Mouse (Mus musculus): ENCODE results near the gene Gtdc1.
A peak's percentile ranks its signal among the peaks of the same experiment; 100 is the strongest.

The Gtdc1 gene

DNA sequence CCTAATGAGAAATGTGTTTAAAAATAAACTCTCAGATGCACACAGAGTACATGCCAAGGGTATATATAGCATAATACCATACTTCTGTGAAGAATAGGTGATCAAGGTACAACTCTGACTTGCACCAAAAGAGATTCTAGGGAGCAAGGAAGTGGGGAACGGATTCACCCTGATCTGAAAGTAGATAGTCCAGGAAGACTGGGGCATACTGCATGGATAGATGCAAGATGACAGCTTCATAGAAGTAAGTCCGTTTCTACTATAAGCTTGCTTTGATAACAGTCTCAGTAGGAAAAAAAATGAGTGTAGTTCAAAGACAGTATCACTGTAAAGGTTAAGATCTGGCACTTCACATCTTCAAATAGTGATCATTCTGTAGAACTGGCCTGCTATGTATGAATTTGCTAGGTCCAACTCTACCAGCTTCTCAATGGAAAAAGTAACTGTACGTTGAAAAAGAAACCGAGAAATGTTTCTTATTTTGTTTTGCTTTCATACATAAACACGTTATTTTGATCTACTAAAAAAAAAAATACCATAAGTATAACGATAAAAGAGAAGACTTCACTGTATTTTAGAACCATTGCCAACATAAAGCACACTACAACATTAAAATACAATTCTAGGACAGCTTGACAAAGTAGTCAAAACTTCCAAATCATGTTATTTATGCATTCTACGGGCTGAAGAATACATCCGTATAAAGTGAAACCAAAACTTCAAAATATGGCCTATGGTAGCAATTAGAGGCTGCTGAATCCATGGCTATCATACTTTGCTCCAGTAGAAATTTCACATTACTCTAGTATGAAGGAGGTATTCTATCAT, 4.2 kb downstream of the Gtdc1 start:
- DNase-seq: no peak

GRCm38 (mm10) chr2:44922500-44922899, 5.0 kb downstream of the Gtdc1 start:
- DNase-seq: no peak

DNA sequence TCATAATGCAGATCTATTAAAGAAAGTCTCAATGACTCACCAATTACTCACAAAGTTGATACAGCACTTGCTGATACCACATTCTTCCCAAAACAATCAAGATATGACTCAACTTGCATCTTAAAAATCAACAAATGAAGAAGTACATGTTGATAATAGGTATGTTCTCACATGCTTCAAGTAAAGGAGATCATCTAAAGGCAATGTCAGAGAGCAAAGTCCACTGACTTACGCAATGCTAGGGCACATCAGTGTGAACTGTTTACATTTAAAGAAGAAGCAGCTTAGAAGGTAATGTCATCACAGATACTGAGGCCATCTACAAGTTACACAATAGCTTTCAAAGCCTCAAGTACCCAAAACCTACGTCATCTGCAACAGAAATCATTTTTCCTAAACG, 7.0 kb downstream of the Gtdc1 start:
- no peak for DNase-seq

DNA sequence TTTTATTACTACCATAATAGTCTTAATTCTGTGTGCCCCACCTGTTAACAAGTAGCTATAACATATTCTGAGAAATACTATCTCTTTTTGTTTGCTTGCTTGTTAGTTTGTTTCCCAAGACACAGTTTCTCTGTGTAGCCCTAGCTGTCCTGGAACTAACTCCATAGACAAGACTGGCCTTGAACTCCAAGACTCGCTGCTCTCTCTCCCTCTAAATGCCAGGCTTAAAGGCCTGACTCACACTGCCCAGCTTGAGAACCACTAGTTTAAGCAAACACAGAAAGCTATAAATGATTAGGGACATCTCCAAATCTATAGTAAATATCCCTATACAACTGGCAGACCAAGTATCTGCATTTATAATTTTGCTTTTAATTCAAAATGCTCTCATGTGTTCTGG, 8.1 kb downstream of the Gtdc1 start:
- DNase-seq: no peak

DNA sequence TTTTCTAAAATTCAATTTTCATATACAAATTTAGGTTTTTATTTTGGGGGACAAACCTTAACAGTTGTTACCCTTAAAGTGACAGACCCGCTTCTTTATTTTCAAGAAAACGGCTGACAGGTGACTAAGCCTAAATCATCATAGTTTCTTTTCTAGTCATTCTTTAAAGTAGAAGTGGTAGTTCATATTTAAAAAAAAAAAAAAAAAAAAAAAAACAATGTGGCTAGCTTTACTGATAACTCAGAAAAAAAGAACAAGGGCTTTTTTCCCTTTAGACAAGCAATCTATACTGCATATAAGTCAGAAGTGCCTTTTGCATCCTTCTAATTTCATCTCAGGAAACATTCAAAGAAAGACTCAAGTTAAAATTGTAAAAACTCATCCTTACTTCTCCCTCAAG, 8.7 kb downstream of the Gtdc1 start:
- no peak for DNase-seq

GRCm38 (mm10) chr2:44916286-44916685, 11.2 kb downstream of the Gtdc1 start:
- no peak for DNase-seq

GRCm38 (mm10) chr2:44897801-44898200, 29.7 kb downstream of the Gtdc1 start:
- DNase-seq: no peak

DNA sequence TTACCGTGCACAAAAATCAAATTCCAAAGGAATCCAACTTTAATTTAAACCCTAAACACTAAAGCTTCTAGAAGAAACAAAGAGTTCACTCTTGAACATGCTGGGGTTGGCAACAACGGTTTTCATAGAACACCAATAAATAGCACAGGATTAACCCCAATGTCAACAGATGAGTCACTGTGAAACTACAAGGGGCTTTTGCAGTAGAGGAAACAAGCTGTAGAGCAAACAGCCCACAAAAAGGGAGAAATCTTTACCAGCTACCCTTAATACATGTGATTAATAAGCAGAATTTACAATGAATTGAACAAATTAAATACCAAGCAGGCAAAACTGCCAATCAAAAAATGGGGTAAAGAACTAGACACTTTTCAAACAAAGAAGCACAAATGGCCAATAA, 53.7 kb downstream of the Gtdc1 start:
- no peak for DNase-seq

GRCm38 (mm10) chr2:44864726-44865125, 62.7 kb downstream of the Gtdc1 start:
- DNase-seq: no peak

GRCm38 (mm10) chr2:44854475-44854874, 73.0 kb downstream of the Gtdc1 start:
- DNase-seq: no peak

GRCm38 (mm10) chr2:44849666-44850065, 77.8 kb downstream of the Gtdc1 start:
- no peak for DNase-seq

- no peak for DNase-seq
These were observed 79.3 kb downstream of the Gtdc1 start for GRCm38 (mm10) chr2:44848156-44848555.

DNA sequence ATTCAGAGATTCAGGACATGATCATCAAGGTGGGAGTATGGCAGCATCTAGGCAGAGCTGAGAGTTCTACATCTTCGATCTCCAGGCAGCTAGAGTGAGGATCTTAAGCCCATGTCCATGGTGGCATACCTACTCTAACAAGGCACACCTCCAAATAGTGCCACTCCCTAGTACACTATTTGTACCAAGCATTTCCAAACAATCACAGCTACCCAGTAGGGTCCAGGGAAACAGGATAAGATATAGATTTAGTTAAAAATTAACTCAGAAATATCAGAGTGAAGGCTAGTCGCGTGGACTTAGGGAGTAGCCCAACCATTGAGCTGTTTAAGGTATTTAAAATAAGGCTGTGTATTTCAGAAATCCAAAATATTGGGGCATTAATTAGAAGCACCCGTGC, 82.0 kb downstream of the Gtdc1 start:
- DNase-seq: no peak

DNA sequence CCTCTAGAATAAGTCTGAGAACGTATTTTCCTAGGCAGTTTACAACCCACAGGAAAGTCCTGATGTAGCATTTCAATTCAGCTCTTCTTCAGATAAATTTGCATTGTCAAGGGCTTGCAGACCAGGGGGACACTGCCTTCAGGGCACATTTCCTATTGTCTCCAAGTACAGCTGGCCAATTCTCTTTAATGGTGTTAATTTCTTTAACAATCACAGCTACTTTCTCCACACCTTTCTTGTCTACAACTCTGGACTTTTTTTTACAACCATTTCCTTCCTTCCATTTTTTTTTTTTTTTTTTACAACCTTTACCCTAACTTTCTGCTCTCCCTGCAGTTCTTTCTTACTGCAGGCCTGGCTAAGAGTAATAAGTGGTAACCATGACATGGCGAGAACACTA, 97.7 kb downstream of the Gtdc1 start:
- DNase-seq: no peak

DNA sequence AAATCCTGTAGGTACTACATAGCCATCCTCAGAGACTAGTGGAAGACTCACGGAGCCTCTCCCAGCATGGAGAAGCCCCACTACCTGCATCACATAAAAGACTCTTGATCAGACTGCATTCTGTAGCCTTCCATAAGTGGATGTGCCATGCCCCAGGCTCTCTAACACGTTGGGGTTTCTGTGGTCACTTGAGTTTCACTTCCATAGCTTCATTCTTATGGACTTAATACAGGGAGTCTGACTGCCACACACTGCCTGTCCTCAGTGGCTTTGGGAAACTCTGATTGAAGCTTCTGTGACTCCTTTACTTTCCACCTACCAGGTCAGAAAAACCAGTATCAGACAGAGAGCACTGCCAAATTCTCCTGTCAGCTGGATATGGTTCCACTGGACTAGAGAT, 98.1 kb downstream of the Gtdc1 start:
- DNase-seq: no peak

DNA sequence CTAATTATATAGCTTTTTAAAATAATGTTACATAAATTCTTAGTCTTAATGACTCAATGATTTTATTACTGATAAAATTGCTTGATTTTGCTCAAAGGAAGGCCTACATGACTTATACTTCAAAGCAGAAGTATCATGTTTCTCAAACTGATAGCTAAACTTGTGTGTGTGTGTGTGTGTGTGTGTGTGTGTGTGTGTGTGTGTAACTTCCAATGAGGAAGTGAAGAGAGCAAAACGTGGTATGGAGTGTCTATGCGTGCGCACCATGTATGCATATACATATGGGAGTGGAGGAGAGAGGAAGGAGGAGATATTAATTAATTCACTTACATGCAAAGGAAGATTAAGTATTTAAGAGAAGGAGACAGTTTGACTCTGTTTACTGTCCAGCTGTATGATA, 100.8 kb downstream of the Gtdc1 start:
- no peak for DNase-seq

DNA sequence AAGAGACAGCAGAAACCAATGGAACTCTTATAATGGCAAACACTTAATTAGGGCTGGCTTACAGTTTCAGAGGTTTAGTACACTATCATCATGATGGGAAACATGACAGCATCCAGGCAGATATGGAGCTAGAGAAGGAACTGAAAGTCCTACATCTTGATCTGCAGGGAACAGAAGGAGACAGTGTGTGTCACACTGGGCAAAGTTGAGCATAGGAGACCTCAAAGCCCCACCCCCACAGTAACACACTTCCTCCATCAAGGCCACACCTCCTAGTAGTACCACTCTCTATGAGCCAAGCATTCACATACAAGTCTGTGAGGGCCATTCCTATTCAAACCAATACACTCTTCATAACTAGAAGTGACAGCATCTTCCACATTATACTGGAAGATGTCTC, 109.7 kb downstream of the Gtdc1 start:
- DNase-seq: no peak

- no peak for DNase-seq
These were observed 113.7 kb downstream of the Gtdc1 start for GRCm38 (mm10) chr2:44813729-44814128.

DNA sequence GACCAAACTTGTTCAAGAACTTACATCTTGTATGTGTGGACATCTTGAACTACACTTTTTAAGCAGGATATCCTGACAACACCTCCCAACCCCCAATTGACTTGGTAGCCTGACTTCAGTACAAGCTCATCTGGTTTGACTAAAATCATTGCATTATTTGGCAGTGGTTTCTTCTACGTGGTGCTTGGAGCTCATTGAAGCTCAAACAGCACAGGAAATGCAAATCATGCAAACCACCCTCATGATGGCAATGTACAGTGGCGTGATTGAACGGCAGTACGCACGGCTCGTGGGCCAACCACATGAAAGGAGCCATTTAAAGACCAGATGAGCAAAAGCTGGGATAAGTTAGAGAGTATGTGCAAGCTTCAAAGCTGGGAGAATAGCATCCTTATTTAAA, 123.0 kb downstream of the Gtdc1 start:
- no peak for DNase-seq

DNA sequence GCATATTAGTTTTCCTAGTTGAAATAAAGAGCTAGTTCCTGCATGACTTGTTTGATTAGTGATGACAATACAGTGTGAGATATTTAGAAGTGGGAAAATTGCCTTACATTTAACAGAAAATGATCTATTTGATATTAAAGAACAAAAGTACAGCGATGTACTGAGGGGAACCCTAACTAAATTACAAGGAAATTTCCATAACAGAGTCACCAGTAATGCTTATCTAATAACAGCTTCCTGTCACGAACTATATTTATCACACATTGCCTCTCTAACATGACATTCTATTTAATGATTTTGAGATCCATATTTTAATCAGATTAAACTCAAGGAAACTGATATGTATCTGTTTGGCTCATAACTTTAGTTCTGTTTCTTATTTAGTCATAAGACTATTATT, 126.1 kb downstream of the Gtdc1 start:
- DNase-seq: no peak

DNA sequence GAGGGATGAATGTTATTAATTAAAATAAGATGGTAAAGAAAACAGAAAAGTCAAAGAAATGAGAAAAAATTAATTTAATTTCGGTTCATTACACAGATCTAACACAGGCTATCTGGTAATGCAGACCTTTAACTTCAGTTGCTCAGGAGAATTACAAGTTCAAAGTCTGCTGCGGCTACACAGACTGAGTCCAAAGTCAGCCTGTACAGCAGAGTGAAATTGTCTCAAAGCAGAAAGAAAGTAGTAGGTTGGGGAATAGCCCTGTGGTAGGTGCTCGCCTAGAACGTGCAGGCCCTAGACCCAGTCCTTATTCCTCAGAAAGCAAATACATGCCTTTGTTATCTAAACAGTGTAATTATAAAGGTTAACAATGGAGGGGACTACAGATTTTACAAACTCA, 135.6 kb downstream of the Gtdc1 start:
- peak; percentile 37 to 47 for DNase-seq

GRCm38 (mm10) chr2:44791134-44791533, 136.3 kb downstream of the Gtdc1 start:
- DNase-seq: no peak

DNA sequence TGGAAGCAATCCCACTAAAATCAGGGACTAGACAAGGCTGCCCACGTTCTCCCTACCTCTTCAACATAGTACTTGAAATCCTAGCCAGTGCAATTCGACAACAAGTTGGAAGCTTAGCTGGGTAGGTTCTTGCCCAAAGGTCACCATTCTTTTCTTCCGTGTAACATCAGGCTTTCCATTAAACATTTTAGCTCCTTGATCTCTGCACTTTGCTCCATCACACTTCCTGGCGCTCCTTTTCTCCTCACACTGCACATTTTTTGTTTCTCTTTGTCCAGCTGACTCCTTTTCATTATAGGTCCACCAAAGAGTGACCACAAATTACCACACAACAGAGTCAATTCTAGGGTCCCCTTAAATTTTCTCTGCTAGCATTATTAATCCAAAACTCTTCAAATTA, 144.7 kb downstream of the Gtdc1 start:
- peak; percentile 57 to 63 for DNase-seq

DNA sequence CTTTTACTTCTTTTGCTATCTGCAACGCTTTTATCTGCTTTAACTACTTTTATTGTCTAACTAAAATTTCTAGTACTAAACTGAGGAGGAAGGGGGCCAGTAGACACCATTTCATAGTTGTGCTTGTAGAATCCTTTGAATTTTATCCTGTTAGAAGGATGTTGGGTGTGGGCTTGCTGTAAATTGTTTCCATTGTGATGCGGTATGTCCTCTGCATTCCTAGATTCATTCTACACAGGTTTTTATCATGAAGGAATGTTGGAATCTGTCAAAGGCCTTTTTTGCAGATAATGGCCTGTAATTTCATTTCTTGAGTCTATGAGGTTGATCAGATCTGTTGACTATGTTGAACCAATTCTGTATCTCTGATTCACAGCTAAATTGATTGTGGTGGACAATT, 146.5 kb downstream of the Gtdc1 start:
- no peak for DNase-seq

DNA sequence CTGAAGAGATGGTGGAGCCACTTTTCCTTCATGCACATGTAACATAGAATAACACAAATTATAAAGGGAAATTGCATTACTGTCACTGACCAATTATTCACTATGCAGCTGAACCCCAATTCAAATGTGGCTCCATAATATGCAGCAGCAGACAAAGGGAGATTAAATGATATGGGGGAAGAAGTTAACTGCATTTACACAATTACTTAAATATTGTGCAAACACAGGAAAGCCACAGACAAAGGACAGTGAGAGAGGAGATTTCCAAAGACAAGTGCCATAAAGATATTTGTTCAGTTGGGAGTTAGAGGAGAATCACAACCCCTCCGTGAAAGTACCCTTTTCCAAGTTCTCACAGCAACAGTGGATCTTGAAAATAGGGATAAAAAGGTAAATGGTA, 163.6 kb downstream of the Gtdc1 start:
- DNase-seq: no peak
